Mouse (Mus musculus) MEL (cell line): ENCODE results near the gene Akt3. TPM values are rescaled to one million over a fixed set of nuclear protein-coding genes. Genes with fewer than 3 reads are reported as not detected.

Experiments used
- DNase-seq: peaks from one replicate; pipeline ENCODE4 v3.0.0; 2011; ENCODE audit warnings: low read depth, low spot score
- H3K27ac ChIP-seq: 2 replicates; pipeline ENCODE4 v1.5.1; 2012; ENCODE audit warnings: low read depth, mild to moderate bottlenecking, control low read depth, low read length, moderate library complexity; ENCODE audit not compliant: control insufficient read depth
- H3K27me3 ChIP-seq, 2 experiments: fragments of 150-350 bp in 1 of 2; sonication (generic) in 1 of 2; 2 replicates each; pipeline ENCODE4 v1.6.1; 2012; ENCODE audit warnings: low read length in 2 of 2, mild to moderate bottlenecking in 2 of 2, improper control_type of control experiment in 1 of 2, moderate library complexity in 1 of 2; ENCODE audit not compliant: insufficient read depth in 2 of 2, control insufficient read depth in 1 of 2
- H3K36me3 ChIP-seq, 2 experiments: 2 replicates each; pipeline ENCODE4 v1.6.1; 2012 to 2014; ENCODE audit warnings: low read length in 2 of 2, improper control_type of control experiment in 1 of 2, inconsistent platforms in 1 of 2, mild to moderate bottlenecking in 1 of 2; ENCODE audit not compliant: insufficient read depth in 2 of 2, control insufficient read depth in 1 of 2
- H3K4me1 ChIP-seq, 2 experiments: fragments of 150-350 bp in 1 of 2; sonication (generic) in 1 of 2; 2 replicates each; pipeline ENCODE4 v1.6.1; 2012; ENCODE audit warnings: low read length in 2 of 2, improper control_type of control experiment in 1 of 2, mild to moderate bottlenecking in 1 of 2; ENCODE audit not compliant: insufficient read depth in 2 of 2, control insufficient read depth in 1 of 2
- H3K4me3 ChIP-seq, 2 experiments: fragments of 150-350 bp in 1 of 2; sonication (generic) in 1 of 2; 2 replicates each; pipeline ENCODE4 v1.5.1; 2012; ENCODE audit warnings: low read depth in 2 of 2, low read length in 2 of 2, mild to moderate bottlenecking in 2 of 2, moderate library complexity in 2 of 2, control low read depth in 1 of 2, improper control_type of control experiment in 1 of 2; ENCODE audit not compliant: control insufficient read depth in 1 of 2, insufficient read depth in 1 of 2
- H3K79me2 ChIP-seq: 2 replicates; pipeline ENCODE4 v1.6.1; 2012; ENCODE audit warnings: mild to moderate bottlenecking, low read length, moderate library complexity; ENCODE audit not compliant: control insufficient read depth, poor library complexity, insufficient read depth
- H3K9ac ChIP-seq: 2 replicates; pipeline ENCODE4 v1.6.1; 2012; ENCODE audit warnings: low read depth, mild to moderate bottlenecking, control low read depth, low read length, moderate library complexity; ENCODE audit not compliant: control insufficient read depth, poor library complexity, severe bottlenecking
- H3K9me3 ChIP-seq: fragments of 150-350 bp; sonication (generic); replicated peaks from 2 replicates; pipeline ENCODE4 v1.6.1; 2012; ENCODE audit warnings: mild to moderate bottlenecking, low read length, improper control_type of control experiment, moderate library complexity; ENCODE audit not compliant: insufficient read depth
- CHD1 ChIP-seq: IDR thresholded peaks from 2 replicates; pipeline ENCODE4 v1.6.1; 2012; ENCODE audit warnings: low read depth, mild to moderate bottlenecking, inconsistent platforms, low read length, improper control_type of control experiment
- CTCF ChIP-seq, 3 experiments: IDR thresholded peaks in 2 of 3; conservative IDR thresholded peaks in 1 of 3; 2 replicates each; pipeline ENCODE4 v1.5.1; 2011 to 2012; ENCODE audit warnings: low read length in 3 of 3, low read depth in 2 of 3, mild to moderate bottlenecking in 2 of 3, improper control_type of control experiment in 1 of 3, inconsistent platforms in 1 of 3, mixed read lengths in 1 of 3, moderate library complexity in 1 of 3; ENCODE audit not compliant: control insufficient read depth in 1 of 3, insufficient read depth in 1 of 3, poor library complexity in 1 of 3, severe bottlenecking in 1 of 3
- ETS1 ChIP-seq: IDR thresholded peaks from 2 replicates; pipeline ENCODE4 v1.6.1; 2012; ENCODE audit warnings: low read depth, mild to moderate bottlenecking, inconsistent platforms, low read length, improper control_type of control experiment, moderate library complexity
- JUND ChIP-seq: IDR thresholded peaks from 2 replicates; pipeline ENCODE4 v1.6.1; 2011; ENCODE audit warnings: low read depth, mild to moderate bottlenecking, improper control_type of control experiment, low read length
- KAT2A ChIP-seq: conservative IDR thresholded peaks from 2 replicates; pipeline ENCODE4 v1.6.1; 2012; ENCODE audit warnings: low read depth, low read length, improper control_type of control experiment, inconsistent platforms
- MAX ChIP-seq: IDR thresholded peaks from 2 replicates; pipeline ENCODE4 v1.6.1; 2011; ENCODE audit warnings: low read length, improper control_type of control experiment
- MAZ ChIP-seq: IDR thresholded peaks from 2 replicates; pipeline ENCODE4 v1.6.1; 2012; ENCODE audit warnings: low read depth, mild to moderate bottlenecking, inconsistent platforms, low read length, improper control_type of control experiment
- MEF2A ChIP-seq: IDR thresholded peaks from 2 replicates; pipeline ENCODE4 v1.6.1; 2014; ENCODE audit warnings: low read depth, mild to moderate bottlenecking, inconsistent platforms, low read length, improper control_type of control experiment; ENCODE audit not compliant: poor library complexity, insufficient replicate concordance, severe bottlenecking; ENCODE audit errors: extremely low read depth
- MYB ChIP-seq: IDR thresholded peaks from 2 replicates; pipeline ENCODE4 v1.6.1; 2011; ENCODE audit warnings: mild to moderate bottlenecking, low read depth, low read length, improper control_type of control experiment
- NRF1 ChIP-seq: IDR thresholded peaks from 2 replicates; pipeline ENCODE4 v1.6.1; 2014; ENCODE audit warnings: low read depth, mild to moderate bottlenecking, inconsistent platforms, low read length, improper control_type of control experiment, moderate library complexity; ENCODE audit not compliant: poor library complexity, insufficient read depth, severe bottlenecking
- POLR2A ChIP-seq, 2 experiments: IDR thresholded peaks; 2 replicates each; pipeline ENCODE4 v1.6.1; 2011 to 2012; ENCODE audit warnings: low read length in 2 of 2, mild to moderate bottlenecking in 2 of 2, control low read depth in 1 of 2, improper control_type of control experiment in 1 of 2, low read depth in 1 of 2, moderate library complexity in 1 of 2; ENCODE audit not compliant: control insufficient read depth in 1 of 2, insufficient read depth in 1 of 2, poor library complexity in 1 of 2
- POLR2AphosphoS2 ChIP-seq: IDR thresholded peaks from 2 replicates; pipeline ENCODE4 v1.6.1; 2011; ENCODE audit warnings: low read length, improper control_type of control experiment
- POLR2AphosphoS5 ChIP-seq: IDR thresholded peaks from 2 replicates; pipeline ENCODE4 v1.6.1; 2012; ENCODE audit warnings: low read depth, borderline replicate concordance, mild to moderate bottlenecking, inconsistent platforms, low read length, moderate library complexity, mixed read lengths
- RAD21 ChIP-seq: IDR thresholded peaks from 2 replicates; pipeline ENCODE4 v1.6.1; 2011; ENCODE audit warnings: mild to moderate bottlenecking, low read depth, low read length, improper control_type of control experiment
- RCOR1 ChIP-seq: IDR thresholded peaks from 2 replicates; pipeline ENCODE4 v1.6.1; 2012; ENCODE audit warnings: low read depth, mild to moderate bottlenecking, inconsistent platforms, low read length, improper control_type of control experiment
- SIN3A ChIP-seq: IDR thresholded peaks from 2 replicates; pipeline ENCODE4 v1.6.1; 2012; ENCODE audit warnings: low read length, improper control_type of control experiment, inconsistent platforms
- TAL1 ChIP-seq: IDR thresholded peaks from 2 replicates; pipeline ENCODE4 v1.6.1; 2012; ENCODE audit warnings: mild to moderate bottlenecking, inconsistent platforms, low read length, moderate library complexity, mixed read lengths
- UBTF ChIP-seq: IDR thresholded peaks from 2 replicates; pipeline ENCODE4 v1.6.1; 2012; ENCODE audit warnings: low read depth, mild to moderate bottlenecking, inconsistent platforms, low read length, improper control_type of control experiment, moderate library complexity, borderline replicate concordance; ENCODE audit not compliant: insufficient read depth
- USF1 ChIP-seq: IDR thresholded peaks from 2 replicates; pipeline ENCODE4 v1.6.1; 2014; ENCODE audit warnings: low read depth, mild to moderate bottlenecking, inconsistent platforms, low read length, improper control_type of control experiment, moderate library complexity
- USF2 ChIP-seq, 2 experiments: IDR thresholded peaks; 2 replicates each; pipeline ENCODE4 v1.6.1; 2011 to 2012; ENCODE audit warnings: improper control_type of control experiment in 2 of 2, low read length in 2 of 2, borderline replicate concordance in 1 of 2, inconsistent platforms in 1 of 2, low read depth in 1 of 2, mild to moderate bottlenecking in 1 of 2; ENCODE audit not compliant: insufficient read depth in 1 of 2
- ZKSCAN1 ChIP-seq: IDR thresholded peaks from 2 replicates; pipeline ENCODE4 v1.6.1; 2012; ENCODE audit warnings: low read depth, mild to moderate bottlenecking, inconsistent platforms, low read length, improper control_type of control experiment, moderate library complexity
- ZMIZ1 ChIP-seq: IDR thresholded peaks from 2 replicates; pipeline ENCODE4 v1.6.1; 2012; ENCODE audit warnings: low read depth, mild to moderate bottlenecking, inconsistent platforms, low read length, improper control_type of control experiment, moderate library complexity
- polyA plus RNA-seq, 2 experiments: library from polyadenylated mRNA; stranded (reverse) in 1 of 2; unstranded in 1 of 2; fragments of >175 nt in 1 of 2; fragments of >200 nt in 1 of 2; gene quantifications; 2 replicates each; pipeline versions ENCODE4 v1.2.1 to v1.2.4; 2012; ENCODE audit warnings: low replicate concordance in 2 of 2, low read depth in 1 of 2; ENCODE audit not compliant: insufficient read length in 2 of 2, insufficient read depth in 1 of 2, missing spikeins in 1 of 2
- total RNA-seq: library from RNA; depleted of rRNA; stranded (reverse); fragments of 300-350 nt; gene quantifications from 2 replicates; pipeline ENCODE4 v1.2.3, GENCODE M21; 2012

Gene Akt3
- total and polyA plus RNA-seq, 3 experiments = 3.5 to 6.2 TPM; not detected in 1

- no peak overlapping the region for H3K4me3 ChIP-seq
- H3K4me1 ChIP-seq = no peaks in the 10 kb centered on the region
- TF ChIP-seq JUND (no peak), NRF1 (no peak), MAX (no peak)
- TF ChIP-seq, all 39 proteins: peak for 0
- no peaks in the 10 kb centered on the region for H3K27me3 ChIP-seq
- DNase-seq = no peak
- H3K27ac ChIP-seq = no peak overlapping the region
- H3K36me3 ChIP-seq = no peaks in the 10 kb centered on the region; a peak in 1 of 4 replicates
- no peaks in the 10 kb centered on the region for H3K9me3 ChIP-seq
- no peaks in the 10 kb centered on the region for H3K79me2 ChIP-seq
- H3K9ac ChIP-seq = no peak overlapping the region
Observed at GRCm38 (mm10) chr1:176980801-176981400, 277.1 kb downstream of the Akt3 start.

- Histone ChIP-seq H3K27ac (no peak overlapping the region), H3K36me3 (no peaks in the 10 kb centered on the region), H3K79me2 (no peaks in the 10 kb centered on the region), H3K4me3 (no peak overlapping the region), H3K9ac (no peak overlapping the region), H3K27me3 (no peaks in the 10 kb centered on the region), H3K9me3 (no peaks in the 10 kb centered on the region), H3K4me1 (no peaks in the 10 kb centered on the region)
- DNase-seq = no peak
- TF ChIP-seq POLR2A (IDR thresholded peaks at IDR 0.05; ENCODE audit: control insufficient read depth in 1 of 2, insufficient read depth in 1 of 2, low read depth in 1 of 2, low read length in 2 of 2, poor library complexity in 1 of 2) (no peak), ETS1 (no peak), TAL1 (no peak), ZMIZ1 (no peak), USF2 (IDR thresholded peaks at IDR 0.05; ENCODE audit: borderline replicate concordance in 1 of 2, insufficient read depth in 1 of 2, low read depth in 1 of 2, low read length in 2 of 2) (no peak)
Observed at GRCm38 (mm10) chr1:176980140-176980539, 277.9 kb downstream of the Akt3 start.

- no peak for DNase-seq
Observed at GRCm38 (mm10) chr1:176979235-176979634, 278.8 kb downstream of the Akt3 start.

More at GRCm38 (mm10) chr1:176979235-176979634, 278.8 kb downstream of the Akt3 start:
- Histone ChIP-seq H3K4me3 (no peak overlapping the region), H3K4me1 (no peaks in the 10 kb centered on the region), H3K9me3 (no peaks in the 10 kb centered on the region), H3K27me3 (no peaks in the 10 kb centered on the region), H3K9ac (no peak overlapping the region), H3K36me3 (no peaks in the 10 kb centered on the region), H3K79me2 (no peaks in the 10 kb centered on the region), H3K27ac (no peak overlapping the region)
- no peak for TF ChIP-seq MEF2A
- no peak for TF ChIP-seq NRF1
- no peak for TF ChIP-seq MAX
- no peak for TF ChIP-seq ETS1
- no peak for TF ChIP-seq POLR2AphosphoS2
- no peak for TF ChIP-seq ZKSCAN1
- no peak for TF ChIP-seq UBTF
- TF ChIP-seq SIN3A = no peak
- TF ChIP-seq USF1 = no peak
- TF ChIP-seq POLR2AphosphoS5 = no peak
- TF ChIP-seq RCOR1 = no peak
- TF ChIP-seq RAD21 = no peak
- TF ChIP-seq USF2 (IDR thresholded peaks at IDR 0.05; ENCODE audit: borderline replicate concordance in 1 of 2, insufficient read depth in 1 of 2, low read depth in 1 of 2, low read length in 2 of 2) = no peak
- TF ChIP-seq MYB = no peak
- TF ChIP-seq CHD1 = no peak
- no peak for TF ChIP-seq POLR2A (IDR thresholded peaks at IDR 0.05; ENCODE audit: control insufficient read depth in 1 of 2, insufficient read depth in 1 of 2, low read depth in 1 of 2, low read length in 2 of 2, poor library complexity in 1 of 2)
- no peak for TF ChIP-seq MAZ
- TF ChIP-seq JUND = no peak
- no peak for TF ChIP-seq KAT2A
- no peak for TF ChIP-seq CTCF (IDR thresholded peaks at IDR 0.05 in 2 of 3, conservative IDR thresholded peaks at IDR 0.05 in 1 of 3; ENCODE audit: control insufficient read depth in 1 of 3, insufficient read depth in 1 of 3, low read depth in 2 of 3, low read length in 3 of 3, poor library complexity in 1 of 3, severe bottlenecking in 1 of 3)
